In genomic region chr17:34263811-34264371, GRCm38 (mm10) we compare ENCODE assay signal across 8 mouse cellular contexts. TPM values are rescaled to one million over a fixed set of nuclear protein-coding genes. Genes with fewer than 3 reads are reported as not detected.
DNase-seq lines count a peak whose midpoint lies in the region; ATAC-seq lines count a peak whose summit lies in the region.

No protein-coding gene starts in this region.

- no peaks in the 10 kb centered on the region for H3K9me3 ChIP-seq in hindbrain, embryonic 13.5 days
- no peaks in the 10 kb centered on the region for H3K9me3 ChIP-seq in liver, embryonic 16.5 days (replicated peaks; ENCODE audit: control insufficient read depth, low read length)
- no peaks in the 10 kb centered on the region for H3K9me3 ChIP-seq in neural tube, embryonic 15.5 days (replicated peaks)

- no peak for ATAC-seq in hindbrain, embryonic 13.5 days (ENCODE audit: low FRiP score)
- ATAC-seq in liver, embryonic 16.5 days (ENCODE audit: low read depth): no peak
- ATAC-seq in neural tube, embryonic 15.5 days (ENCODE audit: low FRiP score): no peak

- H3K36me3 ChIP-seq in hindbrain, embryonic 13.5 days: no peaks in the 10 kb centered on the region
- H3K36me3 ChIP-seq in liver, embryonic 16.5 days (ENCODE audit: control insufficient read depth, insufficient read depth): no peaks in the 10 kb centered on the region
- H3K36me3 ChIP-seq in neural tube, embryonic 15.5 days: no peaks in the 10 kb centered on the region

- H3K27ac ChIP-seq in brown adipose tissue, adult 24 weeks (replicated peaks; ENCODE audit: low read depth, low read length): no peak overlapping the region; the same call in 1 of the 2 replicates
- H3K27ac ChIP-seq in hindbrain, embryonic 13.5 days: no peak overlapping the region
- H3K27ac ChIP-seq in liver, embryonic 16.5 days (ENCODE audit: low read length): no peak overlapping the region
- no peak overlapping the region for H3K27ac ChIP-seq in neural tube, embryonic 15.5 days (replicated peaks)

- H3K4me2 ChIP-seq in hindbrain, embryonic 13.5 days: peak overlapping the region; percentile 98
- H3K4me2 ChIP-seq in liver, embryonic 16.5 days (ENCODE audit: low read depth, low read length): peak overlapping the region; percentile 63
- H3K4me2 ChIP-seq in neural tube, embryonic 15.5 days: peak overlapping the region; percentile 93

- H3K27me3 ChIP-seq in hindbrain, embryonic 13.5 days: peaks cover 50% of the 10 kb centered on the region
- H3K27me3 ChIP-seq in liver, embryonic 16.5 days (ENCODE audit: control insufficient read depth, insufficient read depth, low read depth, low read length): peaks cover 28% of the 10 kb centered on the region
- H3K27me3 ChIP-seq in neural tube, embryonic 15.5 days (replicated peaks): peaks cover 25% of the 10 kb centered on the region

- H3K4me1 ChIP-seq in brown adipose tissue, adult 24 weeks (ENCODE audit: control insufficient read depth, insufficient read depth, insufficient read length, low read length): no peaks in the 10 kb centered on the region
- peaks cover 27% of the 10 kb centered on the region for H3K4me1 ChIP-seq in hindbrain, embryonic 13.5 days (replicated peaks)
- H3K4me1 ChIP-seq in liver, embryonic 16.5 days (ENCODE audit: control insufficient read depth, low read depth, low read length): peaks cover 3% of the 10 kb centered on the region
- H3K4me1 ChIP-seq in neural tube, embryonic 15.5 days: peaks cover 27% of the 10 kb centered on the region

- peak; percentile 41 for DNase-seq in CD4-positive helper T cell, adult 2 months (ENCODE audit: low read depth, low spot score)
- no peak for DNase-seq in layer of hippocampus, adult 11-12 months (ENCODE audit: low spot score)
- DNase-seq in urinary bladder, postnatal 25 days (ENCODE audit: low spot score): no peak
- no peak for DNase-seq in MN1 (ENCODE audit: low spot score)

- WGBS in hindbrain, embryonic 13.5 days: 3% methylated on average over 14 of the region's 14 CpGs
- WGBS in liver, embryonic 16.5 days (ENCODE audit: insufficient replicate concordance): 4% methylated on average over 14 of the region's 14 CpGs
- 4% methylated on average over 14 of the region's 14 CpGs for WGBS in neural tube, embryonic 15.5 days

- peak overlapping the region; percentile 66; the same call in 1 of the 2 replicates for H3K9ac ChIP-seq in hindbrain, embryonic 13.5 days
- H3K9ac ChIP-seq in liver, embryonic 16.5 days (ENCODE audit: low read depth, low read length): no peak overlapping the region
- H3K9ac ChIP-seq in neural tube, embryonic 15.5 days (replicated peaks): no peak overlapping the region

- H3K4me3 ChIP-seq in brown adipose tissue, adult 24 weeks (ENCODE audit: insufficient read depth, low read depth, low read length): peak overlapping the region; percentile 60
- H3K4me3 ChIP-seq in hindbrain, embryonic 13.5 days: peak overlapping the region; percentile 51
- H3K4me3 ChIP-seq in liver, embryonic 16.5 days (ENCODE audit: low read depth, low read length): peak overlapping the region; percentile 54
- H3K4me3 ChIP-seq in neural tube, embryonic 15.5 days (replicated peaks): peak overlapping the region; percentile 44

RNA-seq across cellular contexts. Expression of gene H2-Ab1, which starts 6.4 kb away (rescaled TPM):
- polyA plus RNA-seq in brown adipose tissue, adult 24 weeks (2012; ENCODE audit: insufficient read depth, insufficient read length, missing spikeins): 71.7 and 90.6 TPM in 2 replicates
- 1.2 and 1.9 TPM in 2 replicates for polyA plus RNA-seq in hindbrain, embryonic 13.5 days (2015; fragmentation: Nextera tagmentation; extraction: Ambion mirVana)
- polyA plus RNA-seq in liver, embryonic 16.5 days (2015; fragmentation: Nextera tagmentation; extraction: Ambion mirVana): 8.9 and 12.0 TPM in 2 replicates
- 1.4 and 189 TPM in 2 replicates for polyA plus RNA-seq in neural tube, embryonic 15.5 days (2015; fragmentation: Nextera tagmentation; extraction: Ambion mirVana)

RNA-seq across cellular contexts. Expression of gene H2-Aa, which starts 23.7 kb away (rescaled TPM):
- 181 and 183 TPM in 2 replicates for polyA plus RNA-seq in brown adipose tissue, adult 24 weeks (2012; ENCODE audit: insufficient read depth, insufficient read length, missing spikeins)
- polyA plus RNA-seq in hindbrain, embryonic 13.5 days (2015; fragmentation: Nextera tagmentation; extraction: Ambion mirVana): 0.30 and 0.35 TPM in 2 replicates
- polyA plus RNA-seq in liver, embryonic 16.5 days (2015; fragmentation: Nextera tagmentation; extraction: Ambion mirVana): 4.3 and 4.7 TPM in 2 replicates
- polyA plus RNA-seq in neural tube, embryonic 15.5 days (2015; fragmentation: Nextera tagmentation; extraction: Ambion mirVana): 0.97 and 82.8 TPM in 2 replicates

RNA-seq across cellular contexts. Expression of gene H2-Ob, which starts 25.2 kb away (rescaled TPM):
- 0.55 and 2.1 TPM in 2 replicates for polyA plus RNA-seq in brown adipose tissue, adult 24 weeks (2012; ENCODE audit: insufficient read depth, insufficient read length, missing spikeins)
- polyA plus RNA-seq in hindbrain, embryonic 13.5 days (2015; fragmentation: Nextera tagmentation; extraction: Ambion mirVana): 0.06 TPM in 1 of 2 replicates, not detected in the other
- 0.44 and 0.54 TPM in 2 replicates for polyA plus RNA-seq in liver, embryonic 16.5 days (2015; fragmentation: Nextera tagmentation; extraction: Ambion mirVana)
- 0.08 and 0.26 TPM in 2 replicates for polyA plus RNA-seq in neural tube, embryonic 15.5 days (2015; fragmentation: Nextera tagmentation; extraction: Ambion mirVana)

RNA-seq across cellular contexts. Expression of gene H2-Eb1, which starts 41.8 kb away (rescaled TPM):
- polyA plus RNA-seq in brown adipose tissue, adult 24 weeks (2012; ENCODE audit: insufficient read depth, insufficient read length, missing spikeins): 93.0 and 109 TPM in 2 replicates
- 1.5 and 3.4 TPM in 2 replicates for polyA plus RNA-seq in hindbrain, embryonic 13.5 days (2015; fragmentation: Nextera tagmentation; extraction: Ambion mirVana)
- 3.1 and 3.2 TPM in 2 replicates for polyA plus RNA-seq in liver, embryonic 16.5 days (2015; fragmentation: Nextera tagmentation; extraction: Ambion mirVana)
- polyA plus RNA-seq in neural tube, embryonic 15.5 days (2015; fragmentation: Nextera tagmentation; extraction: Ambion mirVana): 4.0 and 55.6 TPM in 2 replicates
